Comparison of ENCODE assay signal across 8 mouse cellular contexts in genomic region chr1:128417533-128417888, GRCm38 (mm10). TPM values are rescaled to one million over a fixed set of nuclear protein-coding genes. Genes with fewer than 3 reads are reported as not detected.
DNase-seq lines count a peak whose midpoint lies in the region; ATAC-seq lines count a peak whose summit lies in the region.

No protein-coding gene starts in this region.

- H3K4me3 ChIP-seq in forebrain, embryonic 16.5 days (replicated peaks; ENCODE audit: low read length) = peak overlapping the region; percentile 69
- peak overlapping the region; percentile 93 for H3K4me3 ChIP-seq in liver, embryonic 13.5 days (replicated peaks)
- peak overlapping the region; percentile 73; the same call in 1 of the 2 replicates for H3K4me3 ChIP-seq in neural tube, embryonic 14.5 days (ENCODE audit: low read depth, low read length)

- peak; percentile 19; the same call in 1 of the 2 replicates for ATAC-seq in forebrain, embryonic 16.5 days
- ATAC-seq in liver, embryonic 13.5 days (ENCODE audit: low read depth) = peak; percentile 40
- ATAC-seq in neural tube, embryonic 14.5 days (ENCODE audit: low read depth) = peak; percentile 59

- no peaks in the 10 kb centered on the region for H3K36me3 ChIP-seq in forebrain, embryonic 16.5 days (ENCODE audit: control insufficient read depth, insufficient read depth)
- peaks cover 17% of the 10 kb centered on the region for H3K36me3 ChIP-seq in liver, embryonic 13.5 days
- no peaks in the 10 kb centered on the region for H3K36me3 ChIP-seq in neural tube, embryonic 14.5 days (ENCODE audit: control insufficient read depth, insufficient read depth, low read length)

- DNase-seq in cerebellum, adult 11-12 months = peak; percentile 52
- DNase-seq in cerebellum, adult 8-10 months = no peak
- peak; percentile 8 for DNase-seq in right cerebral cortex, adult 18-20 months
- no peak for DNase-seq in right cerebral cortex, postnatal 14 days
- no peak for DNase-seq in liver, embryonic 13.5 days
- DNase-seq in adipocyte (ENCODE audit: low spot score) = no peak

- peak overlapping the region; percentile 68 for H3K4me2 ChIP-seq in forebrain, embryonic 16.5 days (ENCODE audit: low read length)
- H3K4me2 ChIP-seq in liver, embryonic 13.5 days = peak overlapping the region; percentile 65
- peak overlapping the region; percentile 50; the same call in 1 of the 2 replicates for H3K4me2 ChIP-seq in neural tube, embryonic 14.5 days (ENCODE audit: low read depth, low read length)

- no peaks in the 10 kb centered on the region for H3K4me1 ChIP-seq in forebrain, embryonic 16.5 days (replicated peaks; ENCODE audit: control insufficient read depth, insufficient read depth, low read length)
- H3K4me1 ChIP-seq in liver, embryonic 13.5 days (replicated peaks) = peaks cover 16% of the 10 kb centered on the region
- H3K4me1 ChIP-seq in neural tube, embryonic 14.5 days (ENCODE audit: control insufficient read depth, insufficient read depth, low read length) = no peaks in the 10 kb centered on the region

- no peaks in the 10 kb centered on the region for H3K27me3 ChIP-seq in forebrain, embryonic 16.5 days (replicated peaks; ENCODE audit: control insufficient read depth, insufficient read depth, low read length)
- no peaks in the 10 kb centered on the region for H3K27me3 ChIP-seq in liver, embryonic 13.5 days
- H3K27me3 ChIP-seq in neural tube, embryonic 14.5 days (ENCODE audit: control insufficient read depth, insufficient read depth, low read length) = no peaks in the 10 kb centered on the region

- no peaks in the 10 kb centered on the region for H3K9me3 ChIP-seq in forebrain, embryonic 16.5 days (ENCODE audit: control insufficient read depth, low read length)
- H3K9me3 ChIP-seq in liver, embryonic 13.5 days (replicated peaks) = no peaks in the 10 kb centered on the region
- H3K9me3 ChIP-seq in neural tube, embryonic 14.5 days (ENCODE audit: control insufficient read depth, low read length) = no peaks in the 10 kb centered on the region

- H3K9ac ChIP-seq in forebrain, embryonic 16.5 days (replicated peaks; ENCODE audit: low read depth, low read length) = peak overlapping the region; percentile 88; the same call in 1 of the 2 replicates
- peak overlapping the region; percentile 55; the same call in 1 of the 2 replicates for H3K9ac ChIP-seq in liver, embryonic 13.5 days
- H3K9ac ChIP-seq in neural tube, embryonic 14.5 days (replicated peaks; ENCODE audit: low read depth, low read length) = no peak overlapping the region

- WGBS in forebrain, embryonic 16.5 days = 36% methylated on average over 5 of the region's 5 CpGs
- WGBS in liver, embryonic 13.5 days (ENCODE audit: insufficient replicate concordance) = 29% methylated on average over 5 of the region's 5 CpGs
- WGBS in neural tube, embryonic 14.5 days = 47% methylated on average over 5 of the region's 5 CpGs

- no peak overlapping the region for H3K27ac ChIP-seq in forebrain, embryonic 16.5 days (ENCODE audit: low read length)
- no peak overlapping the region for H3K27ac ChIP-seq in liver, embryonic 13.5 days
- no peak overlapping the region for H3K27ac ChIP-seq in neural tube, embryonic 14.5 days (ENCODE audit: low read depth, low read length)

RNA-seq across cellular contexts. Expression of gene Dars, which starts 0.3 kb away (rescaled TPM):
- 136 and 159 TPM in 2 replicates for polyA plus RNA-seq in forebrain, embryonic 16.5 days (2015; fragmentation: Nextera tagmentation; extraction: Ambion mirVana)
- 130 and 165 TPM in 2 replicates for polyA plus RNA-seq in liver, embryonic 13.5 days (2015; fragmentation: Nextera tagmentation; extraction: Ambion mirVana)
- polyA plus RNA-seq in neural tube, embryonic 14.5 days (2014; fragmentation: Nextera tagmentation; extraction: Ambion mirVana) = 94.2 and 97.1 TPM in 2 replicates

RNA-seq across cellular contexts. Expression of gene Mcm6, which starts 58.0 kb away (rescaled TPM):
- polyA plus RNA-seq in forebrain, embryonic 16.5 days (2015; fragmentation: Nextera tagmentation; extraction: Ambion mirVana) = 95.3 and 113 TPM in 2 replicates
- 269 and 316 TPM in 2 replicates for polyA plus RNA-seq in liver, embryonic 13.5 days (2015; fragmentation: Nextera tagmentation; extraction: Ambion mirVana)
- 45.7 and 59.3 TPM in 2 replicates for polyA plus RNA-seq in neural tube, embryonic 14.5 days (2014; fragmentation: Nextera tagmentation; extraction: Ambion mirVana)

Comparison
In these comparisons a context has a peak if more than half of its experiments do, and no peak if none do; other contexts are left out.
1. DNase-seq: peak in cerebellum, adult 11-12 months (single experiment) and right cerebral cortex, adult 18-20 months (single experiment); none in cerebellum, adult 8-10 months (single experiment), right cerebral cortex, postnatal 14 days (single experiment), liver, embryonic 13.5 days (single experiment) and adipocyte (single experiment).
2. Peak in every context shown above with its lines, with median percentiles within 50 percentile points of each other: ATAC-seq, H3K4me2 ChIP-seq and H3K4me3 ChIP-seq.